Mouse (Mus musculus) forebrain, postnatal 0 days (tissue): ENCODE measurements around the gene Tmem132e. TPM values are rescaled to one million over a fixed set of nuclear protein-coding genes. Genes with fewer than 3 reads are reported as not detected.
A peak's percentile ranks its signal among the peaks of the same experiment; 100 is the strongest.

Experiments used
- ATAC-seq: fragments of 200-750 bp; cut with Nextera tagmentation; 2 replicates; pipeline ENCODE4 v1.8.0; 2017; ENCODE audit warnings: mild to moderate bottlenecking, moderate library complexity
- DNase-seq: peaks from one replicate; pipeline ENCODE4 v3.0.0-alpha.2; 2015
- H3K27ac ChIP-seq: fragments of 300-500 bp; sonication (generic); 2 replicates; pipeline ENCODE4 v1.5.1; 2014; ENCODE audit warnings: low read depth, mild to moderate bottlenecking, antibody characterized with exemption, low read length, moderate library complexity, mixed read lengths
- H3K27me3 ChIP-seq: fragments of 300-500 bp; sonication (generic); 2 replicates; pipeline ENCODE4 v1.6.1; 2014; ENCODE audit warnings: mild to moderate bottlenecking, low read length, mixed read lengths; ENCODE audit not compliant: insufficient read depth
- H3K36me3 ChIP-seq: fragments of 300-500 bp; sonication (generic); 2 replicates; pipeline ENCODE4 v1.6.1; 2014; ENCODE audit warnings: mild to moderate bottlenecking, moderate library complexity; ENCODE audit not compliant: insufficient read depth
- H3K4me1 ChIP-seq: fragments of 300-500 bp; sonication (generic); 2 replicates; pipeline ENCODE4 v1.6.1; 2014; ENCODE audit warnings: antibody characterized with exemption; ENCODE audit not compliant: insufficient read depth
- H3K4me2 ChIP-seq: fragments of 300-500 bp; sonication (generic); 2 replicates; pipeline ENCODE4 v1.6.1; 2014; ENCODE audit warnings: low read depth, mild to moderate bottlenecking, moderate library complexity
- H3K4me3 ChIP-seq: fragments of 300-500 bp; sonication (generic); 2 replicates; pipeline ENCODE4 v1.5.1; 2014; ENCODE audit warnings: low read depth, low read length, mixed read lengths
- H3K9ac ChIP-seq: fragments of 300-500 bp; sonication (generic); 2 replicates; pipeline ENCODE4 v1.6.1; 2014; ENCODE audit warnings: mild to moderate bottlenecking
- H3K9me3 ChIP-seq: fragments of 300-500 bp; sonication (generic); 2 replicates; pipeline ENCODE4 v1.6.1; 2016; ENCODE audit warnings: low read length
- CTCF ChIP-seq: sonication (generic); IDR thresholded peaks from 2 replicates; pipeline ENCODE4 v1.5.1; 2016; ENCODE audit warnings: antibody characterized with exemption, control low read depth, low read depth
- WGBS: fragments of 180-500 bp; shearing (Covaris S2); extraction: QIAGEN DNeasy Blood & Tissue Kit; methylation state at CpG from one replicate; pipeline ENCODE4 v1.1.7; 2014; 5-methylcytosine and 5-hydroxymethylcytosine counted together
- polyA plus RNA-seq: library from polyadenylated mRNA; unstranded; fragments of >200 nt; fragmentation: Nextera tagmentation; extraction: Ambion mirVana; gene quantifications from 2 replicates; pipeline ENCODE4 v1.2.1, GENCODE M21; 2015
- total RNA-seq: library from RNA; depleted of rRNA; stranded (reverse); fragments of >200 nt; gene quantifications from 2 replicates; pipeline ENCODE4 v1.2.3, GENCODE M21; 2014; rRNA removed

Gene Tmem132e
- total RNA-seq = 14.1 and 18.5 TPM in 2 replicates
- polyA plus RNA-seq = 1.5 and 2.2 TPM in 2 replicates

GRCm38 (mm10) chr11:82388371-82389313 is at the start of gene Tmem132e:
Gene Tmem132e, plus strand, starts transcription at chr11:82388900.
- H3K27ac ChIP-seq = no peak within 1 kb of the TSS
- peak within 1 kb of the TSS; percentile 99 for H3K4me2 ChIP-seq
- H3K4me1 ChIP-seq = no peaks in the 10 kb centered on the region
- DNase-seq = peak; percentile 58
- H3K36me3 ChIP-seq = no peaks in the 10 kb centered on the region
- under 1% methylated on average over 83 of the region's 88 CpGs for whole genome bisulfite sequencing
- peak; percentile 54 for ATAC-seq
- peaks cover 27% of the 10 kb centered on the region for H3K27me3 ChIP-seq
- no peaks in the 10 kb centered on the region for H3K9me3 ChIP-seq
- peak; percentile 48 for TF ChIP-seq CTCF
- peak within 1 kb of the TSS; percentile 66 for H3K4me3 ChIP-seq
- peak within 1 kb of the TSS; percentile 64 for H3K9ac ChIP-seq

GRCm38 (mm10) chr11:82339921-82340401 is 48.7 kb upstream of the Tmem132e start:
- H3K27ac ChIP-seq = no peak overlapping the region
- H3K4me3 ChIP-seq = no peak overlapping the region
- WGBS = 39% methylated on average over 7 of the region's 7 CpGs
- no peaks in the 10 kb centered on the region for H3K9me3 ChIP-seq
- no peak overlapping the region for H3K4me2 ChIP-seq
- no peak for DNase-seq
- no peaks in the 10 kb centered on the region for H3K4me1 ChIP-seq
- TF ChIP-seq CTCF = no peak
- H3K36me3 ChIP-seq = no peaks in the 10 kb centered on the region
- ATAC-seq = no peak
- no peak overlapping the region for H3K9ac ChIP-seq
- H3K27me3 ChIP-seq = no peaks in the 10 kb centered on the region

GRCm38 (mm10) chr11:82340416-82340815 is 48.3 kb upstream of the Tmem132e start:
- Histone ChIP-seq H3K36me3 (no peaks in the 10 kb centered on the region), H3K4me3 (no peak overlapping the region), H3K9ac (no peak overlapping the region), H3K9me3 (no peaks in the 10 kb centered on the region), H3K27ac (no peak overlapping the region), H3K4me1 (no peaks in the 10 kb centered on the region), H3K4me2 (no peak overlapping the region), H3K27me3 (no peaks in the 10 kb centered on the region)
- no peak for ATAC-seq
- WGBS = 44% methylated on average over 6 of the region's 6 CpGs
- no peak for DNase-seq
- no peak for TF ChIP-seq CTCF

- DNase-seq (no peak), ATAC-seq (no peak)
- TF ChIP-seq CTCF = no peak
- Histone ChIP-seq H3K9me3 (no peaks in the 10 kb centered on the region), H3K27ac (no peak overlapping the region), H3K4me2 (no peak overlapping the region), H3K4me3 (no peak overlapping the region), H3K9ac (no peak overlapping the region), H3K4me1 (no peaks in the 10 kb centered on the region), H3K36me3 (no peaks in the 10 kb centered on the region), H3K27me3 (no peaks in the 10 kb centered on the region)
- WGBS = 63% methylated on average over 2 of the region's 2 CpGs
These were observed 47.8 kb upstream of the Tmem132e start for GRCm38 (mm10) chr11:82340900-82341299.

GRCm38 (mm10) chr11:82351039-82351438 is 37.7 kb upstream of the Tmem132e start:
- 76% methylated on average over 10 of the region's 10 CpGs for WGBS
- ATAC-seq (no peak), DNase-seq (peak; percentile 33)
- no peak overlapping the region for H3K9ac ChIP-seq
- H3K4me3 ChIP-seq = no peak overlapping the region
- no peaks in the 10 kb centered on the region for H3K9me3 ChIP-seq
- no peak for TF ChIP-seq CTCF
- H3K27me3 ChIP-seq = no peaks in the 10 kb centered on the region
- no peaks in the 10 kb centered on the region for H3K36me3 ChIP-seq
- H3K4me2 ChIP-seq = no peak overlapping the region
- H3K4me1 ChIP-seq = no peaks in the 10 kb centered on the region
- H3K27ac ChIP-seq = no peak overlapping the region

- Histone ChIP-seq H3K9me3 (no peaks in the 10 kb centered on the region), H3K27ac (no peak overlapping the region), H3K36me3 (no peaks in the 10 kb centered on the region), H3K4me2 (no peak overlapping the region), H3K4me1 (peaks cover 4% of the 10 kb centered on the region; the same call in 1 of the 2 replicates), H3K4me3 (no peak overlapping the region), H3K27me3 (no peaks in the 10 kb centered on the region), H3K9ac (no peak overlapping the region)
- DNase-seq (peak; percentile 16), ATAC-seq (no peak)
- 45% methylated on average over 11 of the region's 11 CpGs for WGBS
- TF ChIP-seq CTCF = no peak
These were observed 18.5 kb upstream of the Tmem132e start for GRCm38 (mm10) chr11:82370151-82370550.

- no peak overlapping the region for H3K27ac ChIP-seq
- H3K4me2 ChIP-seq = no peak overlapping the region
- no peaks in the 10 kb centered on the region for H3K27me3 ChIP-seq
- no peaks in the 10 kb centered on the region for H3K9me3 ChIP-seq
- DNase-seq = no peak
- no peak for TF ChIP-seq CTCF
- H3K4me1 ChIP-seq = peaks cover 4% of the 10 kb centered on the region; the same call in 1 of the 2 replicates
- no peak overlapping the region for H3K9ac ChIP-seq
- no peak overlapping the region for H3K4me3 ChIP-seq
- no peak for ATAC-seq
- H3K36me3 ChIP-seq = no peaks in the 10 kb centered on the region
- 61% methylated on average over 4 of the region's 4 CpGs for WGBS
These were observed 17.1 kb upstream of the Tmem132e start for GRCm38 (mm10) chr11:82371577-82371976.
